Mouse (Mus musculus) megakaryocyte, embryonic 14.5 days (primary cell): ENCODE results near the gene Sag.

Experiments
- FLI1 ChIP-seq: IDR thresholded peaks from 2 replicates; pipeline ENCODE4 v1.6.1; 2012; ENCODE audit warnings: low read length, inconsistent platforms, mixed read lengths
- GATA1 ChIP-seq: IDR thresholded peaks from 3 replicates; pipeline ENCODE4 v1.6.1; 2012; ENCODE audit warnings: mixed read lengths, low read length, inconsistent platforms, borderline replicate concordance

DNA sequence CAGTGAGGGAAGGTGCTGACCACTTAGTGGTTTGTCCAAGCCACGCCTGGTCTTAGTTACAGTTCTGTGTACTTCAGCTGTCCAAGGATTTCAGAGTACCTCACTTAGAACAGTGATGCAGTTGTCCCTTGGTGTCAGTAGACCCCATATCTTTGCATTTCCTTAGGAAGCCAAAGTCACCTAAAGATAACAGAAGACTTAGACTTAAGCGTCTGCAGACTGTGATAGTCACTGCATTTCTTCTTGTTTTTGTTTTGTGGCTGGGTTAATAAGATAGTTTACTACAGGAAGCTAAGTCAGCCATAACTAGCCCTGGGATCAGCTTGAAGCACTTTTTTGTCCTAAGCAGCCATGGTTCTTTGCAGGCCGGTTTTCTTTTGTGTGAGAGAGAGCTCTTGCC, 33.0 kb upstream of the Sag start:
- TF ChIP-seq GATA1 (peak; percentile 80; the same call in 1 of the 3 replicates), FLI1 (no peak)
